Mouse (Mus musculus): ENCODE data around the gene Rpl39. TPM values are rescaled to one million over a fixed set of nuclear protein-coding genes. Genes with fewer than 3 reads are reported as not detected.

Gene Rpl39
- total and polyA plus RNA-seq, 2 experiments from 2014 or later, result 99.1 to 351 TPM

DNA sequence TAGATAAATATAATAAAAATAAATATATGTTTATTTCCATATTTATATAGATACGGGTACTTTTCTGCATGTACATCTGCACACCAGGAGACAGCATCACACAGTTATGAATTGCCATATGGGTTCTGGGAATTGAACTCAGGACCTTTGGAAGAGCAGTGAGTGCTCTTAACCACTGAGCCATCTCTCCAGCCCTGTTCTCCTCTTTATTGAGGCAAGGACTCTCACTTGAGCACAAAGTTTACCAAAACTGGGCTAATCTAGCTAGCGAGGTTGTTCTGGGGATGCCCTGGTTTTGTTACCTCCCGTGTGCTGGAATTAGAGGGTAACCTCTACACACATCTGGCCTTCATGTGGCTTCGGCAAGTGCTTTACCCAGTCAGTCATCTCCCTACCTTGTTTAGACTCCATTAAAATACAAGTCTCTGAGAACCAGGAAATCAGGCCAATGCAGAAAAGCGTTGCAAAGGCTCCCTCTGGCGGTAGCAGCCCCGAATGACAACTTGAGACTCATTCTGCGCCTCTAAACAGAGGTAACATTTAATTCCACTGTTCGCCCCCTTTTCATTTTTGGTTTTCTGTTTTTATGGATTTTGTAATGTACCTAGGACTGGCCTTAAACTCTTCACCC, 10.8 kb downstream of the Rpl39 start:
- DNase-seq (ENCODE audit: low spot score) (peak; percentile 68), ATAC-seq (peak; percentile 67)
- peak; percentile 81 for TF ChIP-seq CTCF (IDR thresholded peaks at IDR 0.05; ENCODE audit: low read depth)
- no peaks in the 10 kb centered on the region for H3K36me3 ChIP-seq (ENCODE audit: insufficient read depth, low read length)
- H3K4me1 ChIP-seq (ENCODE audit: insufficient read depth, low read length), result no peaks in the 10 kb centered on the region
- H3K9me3 ChIP-seq (ENCODE audit: low read length), result no peaks in the 10 kb centered on the region
- no peak overlapping the region for H3K4me2 ChIP-seq (ENCODE audit: low read depth, low read length)
- WGBS, result 40% methylated on average over 9 of the region's 9 CpGs
- H3K27ac ChIP-seq, result no peak overlapping the region
- H3K27me3 ChIP-seq (ENCODE audit: insufficient read depth, low read length), result no peaks in the 10 kb centered on the region
- H3K4me3 ChIP-seq (ENCODE audit: low read length), result no peak overlapping the region
- H3K9ac ChIP-seq (replicated peaks; ENCODE audit: low read length), result no peak overlapping the region

DNA sequence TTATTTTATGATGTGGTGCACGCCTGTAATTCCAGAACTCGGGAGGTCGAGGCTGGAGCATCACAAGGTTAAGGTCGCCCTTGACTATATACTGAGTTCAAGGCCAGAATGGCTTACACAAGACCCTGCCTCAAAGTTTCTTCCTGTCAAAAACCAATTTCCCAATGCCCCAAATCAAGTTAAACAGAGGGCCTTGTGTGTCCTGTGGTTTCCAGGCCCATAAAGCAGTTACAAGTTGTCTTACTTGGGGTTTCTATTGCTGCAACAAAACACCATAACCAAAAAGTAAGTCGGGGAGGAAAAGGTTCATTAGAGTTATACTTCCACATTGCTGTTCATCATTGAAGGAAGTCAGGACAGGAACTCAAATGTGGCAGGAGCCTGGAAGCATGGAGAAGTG, 16.4 kb downstream of the Rpl39 start:
- no peaks in the 10 kb centered on the region for H3K4me1 ChIP-seq (ENCODE audit: insufficient read depth, low read length)
- no peak overlapping the region for H3K4me3 ChIP-seq (ENCODE audit: low read length)
- whole genome bisulfite sequencing, result 87% methylated on average over 5 of the region's 5 CpGs
- no peak overlapping the region for H3K27ac ChIP-seq
- no peaks in the 10 kb centered on the region for H3K36me3 ChIP-seq (ENCODE audit: insufficient read depth, low read length)
- DNase-seq (ENCODE audit: low spot score) (no peak), ATAC-seq (no peak)
- H3K27me3 ChIP-seq (ENCODE audit: insufficient read depth, low read length), result no peaks in the 10 kb centered on the region
- H3K9me3 ChIP-seq (ENCODE audit: low read length), result no peaks in the 10 kb centered on the region
- TF ChIP-seq CTCF (IDR thresholded peaks at IDR 0.05; ENCODE audit: low read depth), result no peak
- H3K4me2 ChIP-seq (ENCODE audit: low read depth, low read length), result no peak overlapping the region
- no peak overlapping the region for H3K9ac ChIP-seq (replicated peaks; ENCODE audit: low read length)

DNA sequence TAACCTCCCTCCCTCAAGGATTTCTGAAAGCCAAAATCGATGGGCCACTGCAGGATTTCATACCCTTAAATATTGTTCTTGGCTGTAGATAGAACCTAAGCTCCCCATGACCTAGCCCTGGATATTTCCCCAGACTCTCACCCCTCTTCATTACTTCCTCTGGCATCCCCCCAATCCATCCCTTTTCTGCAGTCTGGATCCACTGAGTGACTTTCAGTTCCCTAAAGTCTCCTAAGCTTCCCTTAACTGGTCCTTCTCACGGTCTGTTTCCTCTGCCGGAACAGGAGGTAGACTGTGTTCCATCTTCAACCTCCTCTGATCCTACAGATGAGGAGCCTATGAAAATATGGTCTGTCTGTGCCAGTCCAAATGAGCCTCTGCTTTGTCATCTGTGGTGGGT, 17.9 kb downstream of the Rpl39 start:
- no peak overlapping the region for H3K4me3 ChIP-seq (ENCODE audit: low read length)
- no peaks in the 10 kb centered on the region for H3K4me1 ChIP-seq (ENCODE audit: insufficient read depth, low read length)
- no peaks in the 10 kb centered on the region for H3K27me3 ChIP-seq (ENCODE audit: insufficient read depth, low read length)
- H3K36me3 ChIP-seq (ENCODE audit: insufficient read depth, low read length), result no peaks in the 10 kb centered on the region
- DNase-seq (ENCODE audit: low spot score) (no peak), ATAC-seq (no peak)
- no peaks in the 10 kb centered on the region for H3K9me3 ChIP-seq (ENCODE audit: low read length)
- H3K4me2 ChIP-seq (ENCODE audit: low read depth, low read length), result no peak overlapping the region
- 83% methylated on average over 3 of the region's 3 CpGs for WGBS
- H3K9ac ChIP-seq (replicated peaks; ENCODE audit: low read length), result no peak overlapping the region
- no peak for TF ChIP-seq CTCF (IDR thresholded peaks at IDR 0.05; ENCODE audit: low read depth)
- H3K27ac ChIP-seq, result no peak overlapping the region

DNA sequence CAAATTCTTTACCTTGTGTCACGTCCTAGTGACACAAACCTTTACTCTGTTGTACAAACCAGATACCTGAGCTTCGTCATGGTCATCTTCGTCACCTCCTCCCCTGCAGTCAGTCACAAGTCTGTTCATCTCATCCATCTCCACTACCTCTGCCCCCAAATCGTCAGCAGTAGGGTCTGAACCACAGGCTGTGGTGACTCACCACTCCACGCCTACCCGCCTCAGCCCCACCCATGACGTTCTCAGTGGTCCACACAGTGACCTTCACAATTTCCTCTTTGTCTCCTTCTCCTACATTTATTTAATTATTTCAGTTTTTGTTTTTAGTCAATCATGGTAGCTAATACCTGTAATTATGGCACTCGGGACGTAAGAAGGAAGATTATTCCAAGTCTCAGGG, 21.3 kb downstream of the Rpl39 start:
- H3K4me2 ChIP-seq (ENCODE audit: low read depth, low read length), result no peak overlapping the region
- H3K27me3 ChIP-seq (ENCODE audit: insufficient read depth, low read length), result no peaks in the 10 kb centered on the region
- DNase-seq (ENCODE audit: low spot score) (no peak), ATAC-seq (no peak)
- no peak for TF ChIP-seq CTCF (IDR thresholded peaks at IDR 0.05; ENCODE audit: low read depth)
- no peaks in the 10 kb centered on the region for H3K4me1 ChIP-seq (ENCODE audit: insufficient read depth, low read length)
- H3K9me3 ChIP-seq (ENCODE audit: low read length), result no peaks in the 10 kb centered on the region
- H3K27ac ChIP-seq, result no peak overlapping the region
- no peak overlapping the region for H3K4me3 ChIP-seq (ENCODE audit: low read length)
- 86% methylated on average over 9 of the region's 9 CpGs for WGBS
- no peaks in the 10 kb centered on the region for H3K36me3 ChIP-seq (ENCODE audit: insufficient read depth, low read length)
- no peak overlapping the region for H3K9ac ChIP-seq (replicated peaks; ENCODE audit: low read length)

DNA sequence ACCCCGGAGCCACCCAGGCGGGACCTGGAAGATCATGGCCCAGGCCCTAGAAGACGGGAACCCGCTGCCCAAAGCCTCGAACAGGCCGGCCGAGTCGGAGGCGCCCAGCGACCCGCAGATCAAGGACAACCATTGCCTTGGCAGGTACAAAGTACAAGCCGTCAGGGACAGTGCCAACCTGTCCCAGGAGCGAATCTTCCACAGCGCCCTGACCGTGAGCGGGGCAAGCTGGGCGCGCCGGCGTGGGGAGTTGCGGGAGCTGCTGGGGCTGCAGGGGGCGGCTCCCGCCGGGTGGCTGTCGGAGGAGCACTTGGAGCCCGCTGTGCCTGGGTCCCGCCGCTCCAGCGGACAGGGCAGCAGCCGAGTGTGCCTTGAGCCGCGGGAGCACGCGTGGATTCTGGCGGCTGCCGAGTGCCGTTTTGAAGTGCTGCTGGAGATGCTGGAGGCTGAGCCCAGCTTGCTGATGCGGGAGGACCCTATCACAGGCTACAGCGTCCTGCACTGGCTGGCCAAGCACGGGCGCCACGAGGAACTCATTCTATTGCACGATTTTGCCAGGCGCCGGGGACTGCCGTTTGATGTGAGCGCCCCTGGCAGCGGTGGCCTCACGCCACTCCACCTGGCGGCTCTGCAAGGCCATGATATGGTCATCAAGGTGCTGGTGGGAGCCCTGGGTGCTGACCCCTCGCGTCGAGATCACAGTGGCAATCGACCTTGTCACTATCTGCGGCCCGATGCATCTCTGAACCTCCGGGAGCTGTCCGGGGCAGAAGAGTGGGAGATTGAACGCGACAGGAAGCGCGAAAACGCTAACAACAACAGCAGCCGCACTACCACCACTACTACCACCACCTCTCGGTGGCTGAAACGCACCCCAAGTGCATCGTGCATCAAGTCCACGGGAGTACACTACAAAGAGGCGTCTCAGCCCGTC, 36.0 kb downstream of the Rpl39 start:
- Histone ChIP-seq H3K4me3 (ENCODE audit: low read length) (peak overlapping the region; percentile 37), H3K27me3 (ENCODE audit: insufficient read depth, low read length) (no peaks in the 10 kb centered on the region), H3K4me1 (ENCODE audit: insufficient read depth, low read length) (no peaks in the 10 kb centered on the region), H3K9me3 (ENCODE audit: low read length) (no peaks in the 10 kb centered on the region), H3K4me2 (ENCODE audit: low read depth, low read length) (peak overlapping the region; percentile 61), H3K9ac (replicated peaks; ENCODE audit: low read length) (no peak overlapping the region), H3K36me3 (ENCODE audit: insufficient read depth, low read length) (no peaks in the 10 kb centered on the region), H3K27ac (no peak overlapping the region)
- 0 out of 2 replicates have a peak, but pooled peaks have one; percentile 24 for ATAC-seq
- WGBS, result 28% methylated on average over 70 of the region's 70 CpGs
- DNase-seq (ENCODE audit: low spot score), result peak; percentile 22
- no peak for TF ChIP-seq CTCF (IDR thresholded peaks at IDR 0.05; ENCODE audit: low read depth)

DNA sequence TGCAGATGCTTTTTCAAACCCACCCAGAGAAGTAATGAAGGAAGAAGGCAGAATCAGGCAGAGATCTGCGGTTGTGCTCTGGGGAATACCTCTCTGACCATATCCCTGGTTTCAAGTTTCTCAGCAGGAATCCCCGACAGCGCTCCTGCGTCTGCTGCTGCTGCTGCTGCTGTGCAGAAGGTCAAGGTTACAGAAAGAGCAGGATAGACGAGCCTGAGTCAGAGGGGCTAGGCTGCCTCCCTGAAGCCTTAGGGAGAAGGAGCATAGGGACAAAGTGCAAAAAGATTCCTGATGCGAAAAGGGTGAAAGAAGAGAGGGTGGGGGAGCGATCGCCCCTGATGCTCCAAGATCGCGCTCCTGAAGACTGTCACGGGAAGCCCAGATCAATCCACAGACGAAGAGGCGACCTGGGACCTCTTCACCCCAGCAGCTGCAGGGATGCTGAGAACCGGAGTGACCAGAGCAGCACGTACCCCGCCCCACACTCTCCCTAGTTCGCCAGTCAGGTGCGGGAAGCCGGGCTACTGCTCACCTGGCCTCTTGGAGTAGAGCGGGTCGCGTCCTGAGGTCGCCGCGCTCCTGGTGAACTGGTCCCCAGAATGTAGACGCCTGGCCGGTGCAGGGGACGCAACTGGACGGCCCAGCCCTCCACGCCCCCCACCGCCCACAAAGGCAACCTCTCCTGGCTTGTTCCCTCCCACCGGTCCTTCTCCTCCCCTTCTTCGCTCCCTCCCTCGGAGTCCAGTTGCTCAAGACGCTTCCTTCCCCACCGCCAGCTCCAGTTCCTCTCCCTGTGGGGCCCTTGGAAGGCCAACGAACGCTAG, 36.9 kb downstream of the Rpl39 start, which contains the start of gene Sowahd:
Gene Sowahd, plus strand, starts transcription at position 780 of the 824 bp plus-strand sequence.
- Histone ChIP-seq H3K9ac (replicated peaks; ENCODE audit: low read length) (no peak within 1 kb of the TSS), H3K4me2 (ENCODE audit: low read depth, low read length) (peak within 1 kb of the TSS; percentile 61), H3K9me3 (ENCODE audit: low read length) (no peaks in the 10 kb centered on the region), H3K27ac (no peak within 1 kb of the TSS), H3K27me3 (ENCODE audit: insufficient read depth, low read length) (no peaks in the 10 kb centered on the region), H3K4me3 (ENCODE audit: low read length) (peak within 1 kb of the TSS; percentile 37), H3K4me1 (ENCODE audit: insufficient read depth, low read length) (no peaks in the 10 kb centered on the region), H3K36me3 (ENCODE audit: insufficient read depth, low read length) (no peaks in the 10 kb centered on the region)
- 28% methylated on average over 38 of the region's 38 CpGs for WGBS
- DNase-seq (ENCODE audit: low spot score), result no peak
- no peak for ATAC-seq
- no peak for TF ChIP-seq CTCF (IDR thresholded peaks at IDR 0.05; ENCODE audit: low read depth)
